Mouse (Mus musculus): Measurements from ENCODE around the gene Eef1akmt2. TPM values are rescaled to one million over a fixed set of nuclear protein-coding genes. Genes with fewer than 3 reads are reported as not detected.

Eef1akmt2 gene
- polyA plus RNA-seq, 1 experiment from 2014 or later, result 42.0 TPM

GRCm38 (mm10) chr7:132892806-132893205 is 40.3 kb upstream of the Eef1akmt2 start:
- WGBS, result 70% methylated on average over 7 of the region's 7 CpGs
- H3K4me1 ChIP-seq (ENCODE audit: control insufficient read depth in 2 of 2, insufficient read depth in 2 of 2, low read length in 2 of 2), result peaks cover 15 to 22% of the 10 kb centered on the region in 2 experiments

GRCm38 (mm10) chr7:132892311-132892661 is 39.8 kb upstream of the Eef1akmt2 start:
- no peaks in the 10 kb centered on the region for H3K36me3 ChIP-seq (ENCODE audit: control insufficient read depth, insufficient read depth, low read length)
- no peak for ATAC-seq (ENCODE audit: insufficient number of reproducible peaks, insufficient read depth, low FRiP score, low read depth)
- no peak overlapping the region for H3K4me2 ChIP-seq (ENCODE audit: low read length)
- peaks cover 15 to 22% of the 10 kb centered on the region in 2 experiments for H3K4me1 ChIP-seq (ENCODE audit: control insufficient read depth in 2 of 2, insufficient read depth in 2 of 2, low read length in 2 of 2)
- no peak overlapping the region for H3K9ac ChIP-seq (ENCODE audit: low read length)
- no peaks in the 10 kb centered on the region for H3K9me3 ChIP-seq (ENCODE audit: control insufficient read depth, low read length)
- H3K4me3 ChIP-seq (ENCODE audit: control insufficient read depth in 1 of 2, insufficient read depth in 1 of 2, low read depth in 1 of 2, low read length in 2 of 2), result no peak overlapping the region
- WGBS, result 60% methylated on average over 4 of the region's 4 CpGs
- H3K27ac ChIP-seq (replicated peaks in 1 of 2; ENCODE audit: control insufficient read depth in 1 of 2, insufficient read depth in 1 of 2, low read depth in 2 of 2, low read length in 2 of 2), result no peak overlapping the region
- no peaks in the 10 kb centered on the region for H3K27me3 ChIP-seq (ENCODE audit: control insufficient read depth, insufficient read depth, low read length)

More at GRCm38 (mm10) chr7:132892806-132893205, 40.3 kb upstream of the Eef1akmt2 start:
- Histone ChIP-seq H3K9me3 (ENCODE audit: control insufficient read depth, low read length) (no peaks in the 10 kb centered on the region), H3K27me3 (ENCODE audit: control insufficient read depth, insufficient read depth, low read length) (no peaks in the 10 kb centered on the region), H3K4me3 (ENCODE audit: control insufficient read depth in 1 of 2, insufficient read depth in 1 of 2, low read depth in 1 of 2, low read length in 2 of 2) (no peak overlapping the region), H3K9ac (ENCODE audit: low read length) (no peak overlapping the region), H3K27ac (replicated peaks in 1 of 2; ENCODE audit: control insufficient read depth in 1 of 2, insufficient read depth in 1 of 2, low read depth in 2 of 2, low read length in 2 of 2) (no peak overlapping the region), H3K36me3 (ENCODE audit: control insufficient read depth, insufficient read depth, low read length) (no peaks in the 10 kb centered on the region), H3K4me2 (ENCODE audit: low read length) (no peak overlapping the region)
- ATAC-seq (ENCODE audit: insufficient number of reproducible peaks, insufficient read depth, low FRiP score, low read depth), result no peak

GRCm38 (mm10) chr7:132891561-132892310 is 39.3 kb upstream of the Eef1akmt2 start:
- Histone ChIP-seq H3K9me3 (ENCODE audit: control insufficient read depth, low read length) (no peaks in the 10 kb centered on the region), H3K4me3 (ENCODE audit: control insufficient read depth in 1 of 2, insufficient read depth in 1 of 2, low read depth in 1 of 2, low read length in 2 of 2) (no peak overlapping the region), H3K4me1 (ENCODE audit: control insufficient read depth in 2 of 2, insufficient read depth in 2 of 2, low read length in 2 of 2) (peaks cover 15 to 21% of the 10 kb centered on the region in 2 experiments), H3K9ac (ENCODE audit: low read length) (no peak overlapping the region), H3K4me2 (ENCODE audit: low read length) (no peak overlapping the region), H3K36me3 (ENCODE audit: control insufficient read depth, insufficient read depth, low read length) (no peaks in the 10 kb centered on the region), H3K27ac (replicated peaks in 1 of 2; ENCODE audit: control insufficient read depth in 1 of 2, insufficient read depth in 1 of 2, low read depth in 2 of 2, low read length in 2 of 2) (no peak overlapping the region), H3K27me3 (ENCODE audit: control insufficient read depth, insufficient read depth, low read length) (no peaks in the 10 kb centered on the region)
- WGBS, result 77% methylated on average over 5 of the region's 5 CpGs
- no peak for ATAC-seq (ENCODE audit: insufficient number of reproducible peaks, insufficient read depth, low FRiP score, low read depth)

DNA sequence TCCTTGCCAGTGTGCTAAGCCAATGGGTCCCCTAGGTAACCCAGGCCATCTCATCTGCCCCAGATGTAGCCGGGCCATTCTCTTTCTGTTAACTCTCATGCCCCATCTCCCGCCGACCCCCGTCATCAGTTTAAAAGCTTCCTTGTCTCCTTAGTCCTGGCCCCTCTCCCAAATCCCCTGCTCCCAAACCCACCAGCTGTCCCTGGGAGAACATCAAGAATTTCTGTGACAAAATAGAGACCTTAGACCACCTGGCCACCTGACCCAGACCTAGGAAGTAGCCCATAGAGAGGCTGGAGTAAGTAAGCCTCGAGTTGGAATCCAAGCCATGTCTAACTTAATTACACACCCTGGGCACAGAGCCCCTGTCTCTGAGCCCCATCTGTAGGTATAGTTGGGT is 37.7 kb upstream of the Eef1akmt2 start:
- no peak overlapping the region for H3K27ac ChIP-seq (replicated peaks in 1 of 2; ENCODE audit: control insufficient read depth in 1 of 2, insufficient read depth in 1 of 2, low read depth in 2 of 2, low read length in 2 of 2)
- H3K4me2 ChIP-seq (ENCODE audit: low read length), result no peak overlapping the region
- no peak overlapping the region for H3K4me3 ChIP-seq (ENCODE audit: control insufficient read depth in 1 of 2, insufficient read depth in 1 of 2, low read depth in 1 of 2, low read length in 2 of 2)
- peaks cover 7 to 12% of the 10 kb centered on the region in 2 experiments for H3K4me1 ChIP-seq (ENCODE audit: control insufficient read depth in 2 of 2, insufficient read depth in 2 of 2, low read length in 2 of 2)
- no peak overlapping the region for H3K9ac ChIP-seq (ENCODE audit: low read length)
- no peaks in the 10 kb centered on the region for H3K27me3 ChIP-seq (ENCODE audit: control insufficient read depth, insufficient read depth, low read length)
- no peaks in the 10 kb centered on the region for H3K9me3 ChIP-seq (ENCODE audit: control insufficient read depth, low read length)
- H3K36me3 ChIP-seq (ENCODE audit: control insufficient read depth, insufficient read depth, low read length), result peaks cover 5% of the 10 kb centered on the region
- no peak for ATAC-seq (ENCODE audit: insufficient number of reproducible peaks, insufficient read depth, low FRiP score, low read depth)
- 87% methylated on average over 5 of the region's 5 CpGs for WGBS

GRCm38 (mm10) chr7:132889691-132890090 is 37.2 kb upstream of the Eef1akmt2 start:
- Histone ChIP-seq H3K4me3 (ENCODE audit: control insufficient read depth in 1 of 2, insufficient read depth in 1 of 2, low read depth in 1 of 2, low read length in 2 of 2) (no peak overlapping the region), H3K4me2 (ENCODE audit: low read length) (no peak overlapping the region), H3K36me3 (ENCODE audit: control insufficient read depth, insufficient read depth, low read length) (peaks cover 10% of the 10 kb centered on the region), H3K4me1 (ENCODE audit: control insufficient read depth in 2 of 2, insufficient read depth in 2 of 2, low read length in 2 of 2) (peaks cover 5 to 7% of the 10 kb centered on the region in 2 experiments; a peak in 3 of 4 replicates), H3K27ac (replicated peaks in 1 of 2; ENCODE audit: control insufficient read depth in 1 of 2, insufficient read depth in 1 of 2, low read depth in 2 of 2, low read length in 2 of 2) (no peak overlapping the region), H3K9me3 (ENCODE audit: control insufficient read depth, low read length) (no peaks in the 10 kb centered on the region), H3K27me3 (ENCODE audit: control insufficient read depth, insufficient read depth, low read length) (no peaks in the 10 kb centered on the region), H3K9ac (ENCODE audit: low read length) (no peak overlapping the region)
- ATAC-seq (ENCODE audit: insufficient number of reproducible peaks, insufficient read depth, low FRiP score, low read depth), result no peak
- 93% methylated on average over 8 of the region's 8 CpGs for WGBS

GRCm38 (mm10) chr7:132888518-132889249 is 36.2 kb upstream of the Eef1akmt2 start:
- WGBS, result 62% methylated on average over 4 of the region's 4 CpGs
- Histone ChIP-seq H3K9ac (ENCODE audit: low read length) (no peak overlapping the region), H3K4me1 (ENCODE audit: control insufficient read depth in 2 of 2, insufficient read depth in 2 of 2, low read length in 2 of 2) (peaks cover 4 to 6% of the 10 kb centered on the region in 2 experiments; a peak in 2 of 4 replicates), H3K9me3 (ENCODE audit: control insufficient read depth, low read length) (no peaks in the 10 kb centered on the region), H3K36me3 (ENCODE audit: control insufficient read depth, insufficient read depth, low read length) (peaks cover 20% of the 10 kb centered on the region), H3K27me3 (ENCODE audit: control insufficient read depth, insufficient read depth, low read length) (no peaks in the 10 kb centered on the region), H3K4me3 (ENCODE audit: control insufficient read depth in 1 of 2, insufficient read depth in 1 of 2, low read depth in 1 of 2, low read length in 2 of 2) (no peak overlapping the region), H3K4me2 (ENCODE audit: low read length) (no peak overlapping the region), H3K27ac (replicated peaks in 1 of 2; ENCODE audit: control insufficient read depth in 1 of 2, insufficient read depth in 1 of 2, low read depth in 2 of 2, low read length in 2 of 2) (no peak overlapping the region)
- ATAC-seq (ENCODE audit: insufficient number of reproducible peaks, insufficient read depth, low FRiP score, low read depth), result no peak

- Histone ChIP-seq H3K9me3 (ENCODE audit: control insufficient read depth, low read length) (no peaks in the 10 kb centered on the region), H3K4me2 (ENCODE audit: low read length) (no peak overlapping the region), H3K27me3 (ENCODE audit: control insufficient read depth, insufficient read depth, low read length) (no peaks in the 10 kb centered on the region), H3K4me1 (ENCODE audit: control insufficient read depth in 2 of 2, insufficient read depth in 2 of 2, low read length in 2 of 2) (peaks cover 4 to 6% of the 10 kb centered on the region in 2 experiments; a peak in 2 of 4 replicates), H3K9ac (ENCODE audit: low read length) (no peak overlapping the region), H3K27ac (replicated peaks in 1 of 2; ENCODE audit: control insufficient read depth in 1 of 2, insufficient read depth in 1 of 2, low read depth in 2 of 2, low read length in 2 of 2) (no peak overlapping the region), H3K4me3 (ENCODE audit: control insufficient read depth in 1 of 2, insufficient read depth in 1 of 2, low read depth in 1 of 2, low read length in 2 of 2) (no peak overlapping the region), H3K36me3 (ENCODE audit: control insufficient read depth, insufficient read depth, low read length) (peaks cover 26% of the 10 kb centered on the region)
- 51% methylated on average over 3 of the region's 3 CpGs for WGBS
- ATAC-seq (ENCODE audit: insufficient number of reproducible peaks, insufficient read depth, low FRiP score, low read depth), result no peak
Measured at GRCm38 (mm10) chr7:132888052-132888451, 35.6 kb upstream of the Eef1akmt2 start.
